Mouse (Mus musculus): ENCODE results near the gene Tnik. TPM values are rescaled to one million over a fixed set of nuclear protein-coding genes. Genes with fewer than 3 reads are reported as not detected.

Tnik gene
- polyA plus RNA-seq, 1 experiment from 2014 or later = 55.7 TPM

- Histone ChIP-seq H3K9me3 (replicated peaks; ENCODE audit: control insufficient read depth, low read length) (no peaks in the 10 kb centered on the region), H3K27ac (ENCODE audit: low read depth, low read length) (no peak overlapping the region), H3K4me2 (ENCODE audit: low read length) (no peak overlapping the region), H3K4me1 (ENCODE audit: control insufficient read depth, insufficient read depth, low read length) (peaks cover 4% of the 10 kb centered on the region; the same call in 1 of the 2 replicates), H3K36me3 (ENCODE audit: control insufficient read depth, insufficient read depth, low read length) (peaks cover 30% of the 10 kb centered on the region), H3K4me3 (ENCODE audit: low read depth, low read length) (no peak overlapping the region), H3K27me3 (replicated peaks; ENCODE audit: control insufficient read depth, insufficient read depth, low read length) (no peaks in the 10 kb centered on the region), H3K9ac (ENCODE audit: low read length) (no peak overlapping the region)
- WGBS = 37% methylated on average over 11 of the region's 15 CpGs
- DNase-seq (ENCODE audit: low spot score) (peak; percentile 65), ATAC-seq (peak; percentile 54)
Measured at GRCm38 (mm10) chr3:28577301-28577700, 314.3 kb downstream of the Tnik start.

DNA sequence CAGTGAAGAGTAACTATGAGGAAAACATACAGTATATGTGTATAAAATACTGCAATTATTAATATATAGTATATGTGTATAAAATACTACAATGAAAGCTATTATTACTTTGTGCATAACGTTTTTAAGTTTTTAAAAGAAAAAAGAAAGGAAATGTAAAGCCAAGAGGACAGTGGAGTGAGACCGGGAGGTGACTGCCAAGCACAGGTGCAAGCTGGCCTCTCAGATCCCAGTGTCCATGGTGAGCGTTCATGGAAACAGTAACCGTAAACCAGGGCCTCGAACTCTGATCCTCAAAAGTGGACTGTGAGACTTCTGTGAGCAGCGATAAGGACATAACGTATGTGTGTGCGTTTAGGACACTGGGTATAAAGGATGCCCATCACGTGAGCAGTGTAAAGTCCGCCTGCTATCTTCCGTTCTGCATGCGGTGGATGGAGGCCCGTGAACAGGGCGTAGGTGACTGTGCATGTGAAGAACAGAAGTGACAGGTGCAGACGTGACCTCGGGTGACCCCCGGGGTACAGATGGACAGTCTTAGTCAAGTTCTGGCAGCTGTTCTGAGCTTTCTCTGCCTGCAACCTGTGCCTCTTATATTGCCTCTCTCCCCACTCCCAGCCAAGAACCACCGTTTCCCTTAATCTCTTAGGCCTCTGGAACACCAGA, 316.1 kb downstream of the Tnik start:
- H3K27me3 ChIP-seq (replicated peaks; ENCODE audit: control insufficient read depth, insufficient read depth, low read length) = no peaks in the 10 kb centered on the region
- H3K4me1 ChIP-seq (ENCODE audit: control insufficient read depth, insufficient read depth, low read length) = peaks cover 4% of the 10 kb centered on the region; the same call in 1 of the 2 replicates
- peaks cover 30% of the 10 kb centered on the region for H3K36me3 ChIP-seq (ENCODE audit: control insufficient read depth, insufficient read depth, low read length)
- ATAC-seq = no peak
- H3K27ac ChIP-seq (ENCODE audit: low read depth, low read length) = no peak overlapping the region
- H3K4me2 ChIP-seq (ENCODE audit: low read length) = no peak overlapping the region
- 93% methylated on average over 18 of the region's 18 CpGs for WGBS
- H3K9ac ChIP-seq (ENCODE audit: low read length) = no peak overlapping the region
- H3K4me3 ChIP-seq (ENCODE audit: low read depth, low read length) = no peak overlapping the region
- no peak for DNase-seq (ENCODE audit: low spot score)
- no peaks in the 10 kb centered on the region for H3K9me3 ChIP-seq (replicated peaks; ENCODE audit: control insufficient read depth, low read length)

GRCm38 (mm10) chr3:28585750-28586465, 322.9 kb downstream of the Tnik start:
- Histone ChIP-seq H3K4me2 (ENCODE audit: low read length) (no peak overlapping the region), H3K9ac (ENCODE audit: low read length) (no peak overlapping the region), H3K36me3 (ENCODE audit: control insufficient read depth, insufficient read depth, low read length) (peaks cover 17% of the 10 kb centered on the region), H3K4me3 (ENCODE audit: low read depth, low read length) (no peak overlapping the region), H3K9me3 (replicated peaks; ENCODE audit: control insufficient read depth, low read length) (no peaks in the 10 kb centered on the region), H3K4me1 (ENCODE audit: control insufficient read depth, insufficient read depth, low read length) (no peaks in the 10 kb centered on the region), H3K27ac (ENCODE audit: low read depth, low read length) (no peak overlapping the region), H3K27me3 (replicated peaks; ENCODE audit: control insufficient read depth, insufficient read depth, low read length) (no peaks in the 10 kb centered on the region)
- DNase-seq (ENCODE audit: low spot score) (no peak), ATAC-seq (no peak)
- 78% methylated on average over 9 of the region's 9 CpGs for WGBS

GRCm38 (mm10) chr3:28587808-28588207, 324.8 kb downstream of the Tnik start:
- Histone ChIP-seq H3K4me1 (ENCODE audit: control insufficient read depth, insufficient read depth, low read length) (no peaks in the 10 kb centered on the region), H3K36me3 (ENCODE audit: control insufficient read depth, insufficient read depth, low read length) (peaks cover 23% of the 10 kb centered on the region), H3K4me2 (ENCODE audit: low read length) (no peak overlapping the region), H3K4me3 (ENCODE audit: low read depth, low read length) (no peak overlapping the region), H3K27me3 (replicated peaks; ENCODE audit: control insufficient read depth, insufficient read depth, low read length) (no peaks in the 10 kb centered on the region), H3K9ac (ENCODE audit: low read length) (no peak overlapping the region), H3K27ac (ENCODE audit: low read depth, low read length) (no peak overlapping the region), H3K9me3 (replicated peaks; ENCODE audit: control insufficient read depth, low read length) (no peaks in the 10 kb centered on the region)
- WGBS = 75% methylated on average over 5 of the region's 5 CpGs
- ATAC-seq (no peak), DNase-seq (ENCODE audit: low spot score) (no peak)

DNA sequence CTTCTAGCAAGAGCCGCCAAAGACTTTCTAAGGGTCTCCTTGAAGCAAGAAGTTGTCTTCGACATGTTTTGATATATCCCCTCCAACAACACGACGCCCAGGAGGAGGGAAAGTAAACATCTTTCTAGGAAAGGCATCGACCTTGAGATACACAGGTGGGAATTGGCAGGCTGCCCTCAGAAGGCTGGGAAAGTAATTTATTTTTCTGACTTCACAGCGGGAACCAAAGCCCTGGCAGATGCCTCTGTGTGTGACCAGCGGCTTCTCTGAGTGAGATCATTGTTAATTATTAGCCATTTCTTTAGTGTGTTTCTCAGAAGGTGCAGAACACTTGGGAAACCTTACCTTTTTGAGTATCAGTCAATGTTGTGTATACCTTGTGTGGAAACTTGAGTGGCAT, 328.3 kb downstream of the Tnik start:
- no peaks in the 10 kb centered on the region for H3K27me3 ChIP-seq (replicated peaks; ENCODE audit: control insufficient read depth, insufficient read depth, low read length)
- H3K4me3 ChIP-seq (ENCODE audit: low read depth, low read length) = no peak overlapping the region
- peaks cover 26% of the 10 kb centered on the region for H3K36me3 ChIP-seq (ENCODE audit: control insufficient read depth, insufficient read depth, low read length)
- ATAC-seq = no peak
- H3K9ac ChIP-seq (ENCODE audit: low read length) = no peak overlapping the region
- 80% methylated on average over 7 of the region's 7 CpGs for WGBS
- no peak for DNase-seq (ENCODE audit: low spot score)
- no peaks in the 10 kb centered on the region for H3K9me3 ChIP-seq (replicated peaks; ENCODE audit: control insufficient read depth, low read length)
- no peaks in the 10 kb centered on the region for H3K4me1 ChIP-seq (ENCODE audit: control insufficient read depth, insufficient read depth, low read length)
- H3K27ac ChIP-seq (ENCODE audit: low read depth, low read length) = no peak overlapping the region
- no peak overlapping the region for H3K4me2 ChIP-seq (ENCODE audit: low read length)

DNA sequence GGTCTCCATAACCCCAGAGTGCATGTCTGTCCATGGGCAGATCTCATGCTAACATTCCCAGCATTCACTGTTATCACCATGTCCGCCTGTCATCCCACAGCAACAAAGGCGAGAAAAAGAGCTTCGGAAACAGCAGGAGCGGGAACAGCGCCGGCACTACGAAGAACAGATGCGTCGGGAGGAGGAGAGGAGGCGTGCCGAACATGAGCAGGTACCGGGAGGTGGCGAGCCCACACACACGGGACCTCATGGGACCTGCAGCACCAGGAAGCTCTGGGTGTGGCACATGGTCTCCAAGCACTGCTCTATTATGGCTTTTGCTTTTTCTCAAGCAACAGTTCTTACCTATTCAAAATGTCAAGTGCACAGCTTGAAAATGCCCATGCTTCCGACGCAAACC, 330.9 kb downstream of the Tnik start:
- H3K36me3 ChIP-seq (ENCODE audit: control insufficient read depth, insufficient read depth, low read length) = peaks cover 47% of the 10 kb centered on the region

DNA sequence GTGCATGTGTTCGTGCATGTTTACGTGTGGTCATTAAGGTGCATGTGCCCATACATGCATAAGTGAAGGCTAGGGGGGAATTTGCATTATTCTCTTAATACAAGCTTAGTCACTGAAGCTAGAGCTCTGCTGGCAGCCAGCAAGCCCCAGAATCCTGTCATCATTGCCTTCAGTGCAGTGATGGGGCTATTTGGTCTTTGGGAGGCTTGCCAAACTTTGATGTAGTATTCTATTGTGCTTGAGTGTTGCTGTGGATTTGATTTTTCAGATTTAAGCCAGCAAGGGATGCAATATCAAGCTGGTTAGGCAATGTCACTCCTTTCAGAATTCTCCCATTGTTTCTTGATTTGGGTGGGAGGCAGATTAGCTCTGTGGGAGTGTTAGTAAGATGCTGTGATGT, 336.5 kb downstream of the Tnik start:
- peaks cover 40% of the 10 kb centered on the region for H3K36me3 ChIP-seq (ENCODE audit: control insufficient read depth, insufficient read depth, low read length)
- peak; percentile 39 for DNase-seq (ENCODE audit: low spot score)
- WGBS = 84% methylated on average over 2 of the region's 2 CpGs
- no peak overlapping the region for H3K4me2 ChIP-seq (ENCODE audit: low read length)
- no peaks in the 10 kb centered on the region for H3K27me3 ChIP-seq (replicated peaks; ENCODE audit: control insufficient read depth, insufficient read depth, low read length)
- H3K9me3 ChIP-seq (replicated peaks; ENCODE audit: control insufficient read depth, low read length) = no peaks in the 10 kb centered on the region
- no peak overlapping the region for H3K27ac ChIP-seq (ENCODE audit: low read depth, low read length)
- H3K4me1 ChIP-seq (ENCODE audit: control insufficient read depth, insufficient read depth, low read length) = no peaks in the 10 kb centered on the region
- no peak for ATAC-seq
- no peak overlapping the region for H3K9ac ChIP-seq (ENCODE audit: low read length)
- H3K4me3 ChIP-seq (ENCODE audit: low read depth, low read length) = no peak overlapping the region

More for the DNA sequence above, 330.9 kb downstream of the Tnik start:
- Histone ChIP-seq H3K4me2 (ENCODE audit: low read length) (no peak overlapping the region), H3K4me1 (ENCODE audit: control insufficient read depth, insufficient read depth, low read length) (no peaks in the 10 kb centered on the region), H3K4me3 (ENCODE audit: low read depth, low read length) (no peak overlapping the region), H3K9me3 (replicated peaks; ENCODE audit: control insufficient read depth, low read length) (no peaks in the 10 kb centered on the region), H3K27ac (ENCODE audit: low read depth, low read length) (no peak overlapping the region), H3K27me3 (replicated peaks; ENCODE audit: control insufficient read depth, insufficient read depth, low read length) (no peaks in the 10 kb centered on the region), H3K9ac (ENCODE audit: low read length) (no peak overlapping the region)
- WGBS = 95% methylated on average over 16 of the region's 16 CpGs
- ATAC-seq (no peak), DNase-seq (ENCODE audit: low spot score) (no peak)

DNA sequence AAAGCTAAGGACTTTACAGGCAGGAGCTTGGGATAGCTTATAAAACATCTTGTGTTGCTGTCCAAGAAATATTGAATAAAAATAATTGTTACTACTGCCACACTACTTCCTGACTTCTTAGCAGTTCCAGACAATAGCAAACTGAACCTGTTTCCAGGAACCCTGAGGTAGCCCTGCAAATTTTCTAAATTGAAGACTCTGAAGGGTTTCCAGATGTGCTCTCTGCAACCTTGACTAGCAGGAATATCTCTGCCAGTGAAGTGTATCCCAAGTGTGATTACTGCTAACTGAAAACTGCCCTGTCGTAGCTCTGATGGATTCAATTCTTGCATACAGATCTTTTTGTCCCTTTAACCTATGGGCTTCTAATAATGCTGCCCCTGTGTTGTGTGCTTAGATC, 343.7 kb downstream of the Tnik start:
- DNase-seq (ENCODE audit: low spot score) (no peak), ATAC-seq (no peak)
- no peak overlapping the region for H3K9ac ChIP-seq (ENCODE audit: low read length)
- H3K36me3 ChIP-seq (ENCODE audit: control insufficient read depth, insufficient read depth, low read length) = peaks cover 30% of the 10 kb centered on the region
- H3K27ac ChIP-seq (ENCODE audit: low read depth, low read length) = no peak overlapping the region
- WGBS = 61% methylated on average over 1 of the region's 1 CpGs
- no peaks in the 10 kb centered on the region for H3K9me3 ChIP-seq (replicated peaks; ENCODE audit: control insufficient read depth, low read length)
- H3K4me2 ChIP-seq (ENCODE audit: low read length) = no peak overlapping the region
- no peaks in the 10 kb centered on the region for H3K27me3 ChIP-seq (replicated peaks; ENCODE audit: control insufficient read depth, insufficient read depth, low read length)
- no peak overlapping the region for H3K4me3 ChIP-seq (ENCODE audit: low read depth, low read length)
- H3K4me1 ChIP-seq (ENCODE audit: control insufficient read depth, insufficient read depth, low read length) = no peaks in the 10 kb centered on the region

DNA sequence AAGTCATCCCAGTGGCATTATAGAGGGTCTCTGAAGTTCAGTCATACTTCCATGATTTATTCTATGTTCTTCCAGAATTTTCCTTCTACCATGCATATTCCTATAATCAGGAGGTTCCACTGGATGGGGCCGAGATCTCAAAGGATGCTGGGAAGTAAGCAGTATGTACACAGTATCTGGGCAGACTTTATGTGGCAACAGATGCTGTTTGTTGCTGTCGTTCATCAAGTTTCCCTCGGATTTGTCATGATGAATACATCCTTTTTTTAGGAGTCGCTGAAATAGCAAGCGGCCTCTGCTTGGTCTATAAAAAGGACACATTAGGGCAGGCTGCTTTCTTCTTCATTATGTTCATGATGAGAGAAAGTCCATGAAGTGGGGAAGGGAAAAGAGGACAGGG, 349.3 kb downstream of the Tnik start:
- H3K4me1 ChIP-seq (ENCODE audit: control insufficient read depth, insufficient read depth, low read length) = no peaks in the 10 kb centered on the region
- no peak for DNase-seq (ENCODE audit: low spot score)

More for the DNA sequence above, 349.3 kb downstream of the Tnik start:
- no peak for ATAC-seq
- no peaks in the 10 kb centered on the region for H3K27me3 ChIP-seq (replicated peaks; ENCODE audit: control insufficient read depth, insufficient read depth, low read length)
- H3K9ac ChIP-seq (ENCODE audit: low read length) = no peak overlapping the region
- H3K9me3 ChIP-seq (replicated peaks; ENCODE audit: control insufficient read depth, low read length) = no peaks in the 10 kb centered on the region
- no peak overlapping the region for H3K27ac ChIP-seq (ENCODE audit: low read depth, low read length)
- no peak overlapping the region for H3K4me2 ChIP-seq (ENCODE audit: low read length)
- H3K36me3 ChIP-seq (ENCODE audit: control insufficient read depth, insufficient read depth, low read length) = peaks cover 24% of the 10 kb centered on the region
- no peak overlapping the region for H3K4me3 ChIP-seq (ENCODE audit: low read depth, low read length)
- 79% methylated on average over 5 of the region's 5 CpGs for WGBS
